Mouse (Mus musculus): ENCODE measurements around the gene Samd8. TPM values are rescaled to one million over a fixed set of nuclear protein-coding genes. Genes with fewer than 3 reads are reported as not detected.

Gene Samd8
- polyA plus RNA-seq, 1 experiment from 2014 or later = 22.4 TPM

DNA sequence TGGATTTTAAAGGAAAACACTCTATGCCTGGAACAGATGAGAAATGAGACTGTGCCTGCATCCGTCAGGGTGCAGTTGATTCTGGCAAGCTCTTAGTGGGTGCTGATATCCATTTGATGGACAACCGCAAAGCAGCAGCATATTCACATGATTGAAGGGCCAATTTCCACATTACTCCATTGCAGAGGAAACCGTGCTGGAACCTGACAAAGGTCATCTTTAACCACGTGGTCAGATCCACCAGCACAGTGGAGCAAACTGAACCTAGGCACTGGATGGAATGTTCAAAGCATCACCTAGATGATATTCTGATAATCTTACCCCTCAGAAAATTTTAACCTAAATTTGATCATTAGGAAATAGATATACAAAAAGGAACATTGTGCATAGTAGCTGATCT lies 25.9 kb downstream of the Samd8 start:
- Histone ChIP-seq H3K27ac (ENCODE audit: low read length) (no peak overlapping the region), H3K4me1 (ENCODE audit: control insufficient read depth, insufficient read depth, low read length) (peaks cover 3% of the 10 kb centered on the region; the same call in 1 of the 2 replicates), H3K36me3 (ENCODE audit: control insufficient read depth, insufficient read depth, low read length) (peaks cover 12% of the 10 kb centered on the region), H3K27me3 (ENCODE audit: control insufficient read depth, insufficient read depth, low read depth, low read length) (no peaks in the 10 kb centered on the region), H3K4me2 (ENCODE audit: low read length) (no peak overlapping the region), H3K9me3 (replicated peaks; ENCODE audit: control insufficient read depth, low read length, poor library complexity, severe bottlenecking) (no peaks in the 10 kb centered on the region), H3K9ac (ENCODE audit: low read depth, low read length) (no peak overlapping the region), H3K4me3 (ENCODE audit: low read depth, low read length) (no peak overlapping the region)
- 93% methylated on average over 4 of the region's 4 CpGs for WGBS
- no peak for ATAC-seq

- no peak for ATAC-seq
- H3K4me1 ChIP-seq (ENCODE audit: control insufficient read depth, insufficient read depth, low read length) = no peaks in the 10 kb centered on the region
- no peak overlapping the region for H3K4me2 ChIP-seq (ENCODE audit: low read length)
- no peaks in the 10 kb centered on the region for H3K27me3 ChIP-seq (ENCODE audit: control insufficient read depth, insufficient read depth, low read depth, low read length)
- no peak overlapping the region for H3K27ac ChIP-seq (ENCODE audit: low read length)
- WGBS = 65% methylated on average over 4 of the region's 4 CpGs
- no peak overlapping the region for H3K4me3 ChIP-seq (ENCODE audit: low read depth, low read length)
- no peak overlapping the region for H3K9ac ChIP-seq (ENCODE audit: low read depth, low read length)
- peaks cover 10% of the 10 kb centered on the region for H3K36me3 ChIP-seq (ENCODE audit: control insufficient read depth, insufficient read depth, low read length)
- H3K9me3 ChIP-seq (replicated peaks; ENCODE audit: control insufficient read depth, low read length, poor library complexity, severe bottlenecking) = no peaks in the 10 kb centered on the region
Measured at GRCm38 (mm10) chr14:21786500-21786899, 36.2 kb downstream of the Samd8 start.

DNA sequence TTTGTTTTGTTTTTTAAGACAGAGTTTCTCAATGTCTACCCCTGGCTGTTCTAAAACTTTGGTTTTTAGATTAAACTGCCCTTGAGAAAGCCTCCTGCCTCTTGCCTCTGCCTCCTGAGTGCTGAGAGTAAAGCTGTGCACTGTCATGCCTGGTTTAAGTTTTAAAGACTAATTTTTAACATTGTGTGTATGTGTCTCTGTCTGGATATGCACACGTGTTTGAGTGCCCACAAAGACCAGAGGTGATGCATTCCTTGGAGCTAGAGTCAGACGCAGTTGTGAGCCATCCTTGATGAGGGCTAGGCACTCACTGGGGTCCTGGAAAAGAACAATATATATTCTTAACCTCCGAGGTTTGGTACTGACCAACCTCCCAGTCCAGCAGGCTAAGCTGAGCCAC lies 37.0 kb downstream of the Samd8 start:
- Histone ChIP-seq H3K36me3 (ENCODE audit: control insufficient read depth, insufficient read depth, low read length) (peaks cover 11% of the 10 kb centered on the region), H3K9me3 (replicated peaks; ENCODE audit: control insufficient read depth, low read length, poor library complexity, severe bottlenecking) (no peaks in the 10 kb centered on the region), H3K4me2 (ENCODE audit: low read length) (no peak overlapping the region), H3K4me1 (ENCODE audit: control insufficient read depth, insufficient read depth, low read length) (no peaks in the 10 kb centered on the region), H3K27me3 (ENCODE audit: control insufficient read depth, insufficient read depth, low read depth, low read length) (no peaks in the 10 kb centered on the region), H3K4me3 (ENCODE audit: low read depth, low read length) (no peak overlapping the region), H3K9ac (ENCODE audit: low read depth, low read length) (no peak overlapping the region), H3K27ac (ENCODE audit: low read length) (no peak overlapping the region)
- no peak for ATAC-seq
- WGBS = 76% methylated on average over 3 of the region's 3 CpGs

GRCm38 (mm10) chr14:21788121-21788520 lies 37.8 kb downstream of the Samd8 start:
- ATAC-seq = no peak

DNA sequence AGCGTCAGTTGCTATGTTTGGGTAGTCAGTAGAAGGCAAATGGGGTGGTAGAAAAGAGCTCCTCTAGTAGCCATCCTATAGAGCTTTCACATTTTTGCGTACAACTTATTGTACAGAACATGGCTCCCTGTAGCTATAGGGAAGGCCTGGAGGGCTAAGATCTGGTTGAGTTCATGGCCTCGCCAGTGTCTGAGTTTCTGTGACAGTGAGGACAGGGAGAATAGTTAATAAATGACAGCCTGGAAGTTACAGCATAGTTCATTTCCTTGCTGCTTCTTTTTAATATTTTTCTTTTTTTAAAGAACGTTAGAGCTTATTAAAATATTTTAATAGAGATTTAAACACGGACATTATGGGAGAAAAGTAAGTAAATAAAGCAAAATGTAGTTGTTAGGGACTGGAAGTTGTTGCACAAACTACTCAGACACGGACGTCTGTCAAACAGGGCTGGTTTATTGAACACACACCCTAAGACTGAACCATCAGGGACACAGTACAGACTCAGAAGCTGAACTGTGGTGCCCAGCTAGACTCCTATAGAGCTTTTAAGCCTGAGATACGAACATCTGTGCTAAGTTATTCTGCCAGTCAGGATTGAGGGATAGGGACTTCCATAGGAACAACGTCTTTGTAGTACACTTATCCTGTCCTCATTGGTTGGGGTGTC lies 40.4 kb downstream of the Samd8 start:
- H3K4me3 ChIP-seq (ENCODE audit: low read depth, low read length) = no peak overlapping the region
- ATAC-seq = no peak
- H3K9ac ChIP-seq (ENCODE audit: low read depth, low read length) = no peak overlapping the region
- no peaks in the 10 kb centered on the region for H3K4me1 ChIP-seq (ENCODE audit: control insufficient read depth, insufficient read depth, low read length)
- H3K4me2 ChIP-seq (ENCODE audit: low read length) = no peak overlapping the region
- H3K27me3 ChIP-seq (ENCODE audit: control insufficient read depth, insufficient read depth, low read depth, low read length) = no peaks in the 10 kb centered on the region
- WGBS = 92% methylated on average over 9 of the region's 9 CpGs
- H3K27ac ChIP-seq (ENCODE audit: low read length) = no peak overlapping the region
- H3K9me3 ChIP-seq (replicated peaks; ENCODE audit: control insufficient read depth, low read length, poor library complexity, severe bottlenecking) = no peaks in the 10 kb centered on the region
- H3K36me3 ChIP-seq (ENCODE audit: control insufficient read depth, insufficient read depth, low read length) = peaks cover 11% of the 10 kb centered on the region

More at GRCm38 (mm10) chr14:21788121-21788520, 37.8 kb downstream of the Samd8 start:
- H3K9ac ChIP-seq (ENCODE audit: low read depth, low read length) = no peak overlapping the region
- 95% methylated on average over 5 of the region's 5 CpGs for WGBS
- no peak overlapping the region for H3K27ac ChIP-seq (ENCODE audit: low read length)
- H3K4me2 ChIP-seq (ENCODE audit: low read length) = no peak overlapping the region
- no peak overlapping the region for H3K4me3 ChIP-seq (ENCODE audit: low read depth, low read length)
- H3K4me1 ChIP-seq (ENCODE audit: control insufficient read depth, insufficient read depth, low read length) = no peaks in the 10 kb centered on the region
- peaks cover 14% of the 10 kb centered on the region for H3K36me3 ChIP-seq (ENCODE audit: control insufficient read depth, insufficient read depth, low read length)
- H3K9me3 ChIP-seq (replicated peaks; ENCODE audit: control insufficient read depth, low read length, poor library complexity, severe bottlenecking) = no peaks in the 10 kb centered on the region
- no peaks in the 10 kb centered on the region for H3K27me3 ChIP-seq (ENCODE audit: control insufficient read depth, insufficient read depth, low read depth, low read length)

GRCm38 (mm10) chr14:21791722-21792121 lies 41.4 kb downstream of the Samd8 start:
- Histone ChIP-seq H3K4me2 (ENCODE audit: low read length) (no peak overlapping the region), H3K9me3 (replicated peaks; ENCODE audit: control insufficient read depth, low read length, poor library complexity, severe bottlenecking) (no peaks in the 10 kb centered on the region), H3K36me3 (ENCODE audit: control insufficient read depth, insufficient read depth, low read length) (peaks cover 11% of the 10 kb centered on the region), H3K27me3 (ENCODE audit: control insufficient read depth, insufficient read depth, low read depth, low read length) (no peaks in the 10 kb centered on the region), H3K4me3 (ENCODE audit: low read depth, low read length) (no peak overlapping the region), H3K4me1 (ENCODE audit: control insufficient read depth, insufficient read depth, low read length) (no peaks in the 10 kb centered on the region), H3K27ac (ENCODE audit: low read length) (no peak overlapping the region), H3K9ac (ENCODE audit: low read depth, low read length) (no peak overlapping the region)
- ATAC-seq = no peak
- WGBS = 93% methylated on average over 4 of the region's 4 CpGs

DNA sequence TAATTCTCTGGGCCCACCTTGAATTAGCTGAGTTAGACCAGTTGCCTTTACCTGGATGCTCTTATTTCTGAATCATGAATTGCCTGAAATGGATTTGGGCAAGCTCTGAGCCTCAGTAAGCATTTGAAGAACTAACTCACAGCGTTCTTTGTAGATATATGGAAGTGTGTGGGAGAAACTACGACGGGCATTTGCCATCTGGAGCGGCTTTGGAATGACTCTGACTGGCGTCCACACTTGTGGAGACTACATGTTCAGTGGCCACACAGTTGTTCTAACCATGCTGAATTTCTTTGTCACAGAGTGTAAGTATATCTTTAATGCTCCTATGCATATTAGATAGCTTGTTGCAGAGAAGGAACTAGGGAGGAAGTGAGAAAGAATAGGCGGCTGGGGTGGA lies 41.9 kb downstream of the Samd8 start:
- Histone ChIP-seq H3K27me3 (ENCODE audit: control insufficient read depth, insufficient read depth, low read depth, low read length) (no peaks in the 10 kb centered on the region), H3K9ac (ENCODE audit: low read depth, low read length) (no peak overlapping the region), H3K27ac (ENCODE audit: low read length) (no peak overlapping the region), H3K36me3 (ENCODE audit: control insufficient read depth, insufficient read depth, low read length) (peaks cover 11% of the 10 kb centered on the region), H3K9me3 (replicated peaks; ENCODE audit: control insufficient read depth, low read length, poor library complexity, severe bottlenecking) (no peaks in the 10 kb centered on the region), H3K4me2 (ENCODE audit: low read length) (no peak overlapping the region), H3K4me1 (ENCODE audit: control insufficient read depth, insufficient read depth, low read length) (no peaks in the 10 kb centered on the region), H3K4me3 (ENCODE audit: low read depth, low read length) (no peak overlapping the region)
- WGBS = 95% methylated on average over 6 of the region's 6 CpGs
- no peak for ATAC-seq

- no peak overlapping the region for H3K9ac ChIP-seq (ENCODE audit: low read depth, low read length)
- H3K36me3 ChIP-seq (ENCODE audit: control insufficient read depth, insufficient read depth, low read length) = peaks cover 10% of the 10 kb centered on the region
- no peaks in the 10 kb centered on the region for H3K9me3 ChIP-seq (replicated peaks; ENCODE audit: control insufficient read depth, low read length, poor library complexity, severe bottlenecking)
- H3K4me1 ChIP-seq (ENCODE audit: control insufficient read depth, insufficient read depth, low read length) = no peaks in the 10 kb centered on the region
- no peak for ATAC-seq
- H3K27me3 ChIP-seq (ENCODE audit: control insufficient read depth, insufficient read depth, low read depth, low read length) = no peaks in the 10 kb centered on the region
- H3K27ac ChIP-seq (ENCODE audit: low read length) = no peak overlapping the region
- H3K4me2 ChIP-seq (ENCODE audit: low read length) = no peak overlapping the region
- WGBS = 98% methylated on average over 4 of the region's 4 CpGs
- no peak overlapping the region for H3K4me3 ChIP-seq (ENCODE audit: low read depth, low read length)
Measured at GRCm38 (mm10) chr14:21800641-21801040, 50.3 kb downstream of the Samd8 start.

DNA sequence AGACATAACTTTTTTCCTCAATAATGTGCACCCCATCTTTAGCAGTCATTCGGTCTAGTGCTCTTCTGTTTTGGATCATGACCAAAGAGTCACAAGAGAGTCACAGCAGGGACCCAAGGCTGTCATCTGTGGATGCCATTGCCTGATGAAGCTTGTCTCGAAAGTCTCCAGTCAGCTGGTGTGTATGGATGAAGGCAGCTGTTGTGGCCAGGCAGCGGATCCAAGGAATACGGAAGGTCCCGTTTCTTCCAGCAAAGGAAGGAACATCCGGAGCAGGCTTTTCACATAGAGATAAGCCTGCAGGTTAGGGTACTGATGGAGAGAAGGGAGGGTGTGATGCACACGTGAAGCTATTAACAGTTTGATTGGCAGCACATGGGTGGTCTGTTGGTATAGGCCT lies 51.3 kb downstream of the Samd8 start:
- no peaks in the 10 kb centered on the region for H3K9me3 ChIP-seq (replicated peaks; ENCODE audit: control insufficient read depth, low read length, poor library complexity, severe bottlenecking)
- no peak overlapping the region for H3K9ac ChIP-seq (ENCODE audit: low read depth, low read length)
- H3K4me2 ChIP-seq (ENCODE audit: low read length) = no peak overlapping the region
- no peaks in the 10 kb centered on the region for H3K27me3 ChIP-seq (ENCODE audit: control insufficient read depth, insufficient read depth, low read depth, low read length)
- no peaks in the 10 kb centered on the region for H3K4me1 ChIP-seq (ENCODE audit: control insufficient read depth, insufficient read depth, low read length)
- no peak overlapping the region for H3K27ac ChIP-seq (ENCODE audit: low read length)
- ATAC-seq = no peak
- no peak overlapping the region for H3K4me3 ChIP-seq (ENCODE audit: low read depth, low read length)
- H3K36me3 ChIP-seq (ENCODE audit: control insufficient read depth, insufficient read depth, low read length) = peaks cover 10% of the 10 kb centered on the region
- 82% methylated on average over 7 of the region's 7 CpGs for WGBS

All from midbrain, embryonic 16.5 days (tissue).